Mouse (Mus musculus) layer of hippocampus, adult 2 months (tissue): ENCODE results near the gene Kank1. TPM values are rescaled to one million over a fixed set of nuclear protein-coding genes. Genes with fewer than 3 reads are reported as not detected.

Experiments used
- DNase-seq, 2 experiments: peaks; one replicate each; pipeline ENCODE4 v3.0.0; 2022; ENCODE audit warnings: low spot score in 2 of 2
- H3K27ac ChIP-seq: fragments of 200-600 bp; 2 replicates; pipeline ENCODE4 v1.8.1; 2022
- H3K4me3 ChIP-seq: fragments of 200-600 bp; 2 replicates; pipeline ENCODE4 v1.8.1; 2022; ENCODE audit warnings: mild to moderate bottlenecking
- CTCF ChIP-seq: fragments of 200-600 bp; conservative IDR thresholded peaks from 2 replicates; pipeline ENCODE4 v1.8.1; 2022; ENCODE audit warnings: antibody characterized with exemption, mild to moderate bottlenecking, moderate library complexity
- total RNA-seq, 2 experiments: library from RNA; stranded (reverse); gene quantifications; 2 replicates each; pipeline ENCODE4 v1.2.3; 2021

Kank1 gene
- total RNA-seq, 2 experiments from 2014 or later = 18.5 to 20.1 TPM

GRCm38 (mm10) chr19:25301189-25301588, 64.4 kb downstream of the Kank1 start:
- Histone ChIP-seq H3K27ac (no peak overlapping the region), H3K4me3 (no peak overlapping the region)
- no peak for DNase-seq
- TF ChIP-seq CTCF = no peak

DNA sequence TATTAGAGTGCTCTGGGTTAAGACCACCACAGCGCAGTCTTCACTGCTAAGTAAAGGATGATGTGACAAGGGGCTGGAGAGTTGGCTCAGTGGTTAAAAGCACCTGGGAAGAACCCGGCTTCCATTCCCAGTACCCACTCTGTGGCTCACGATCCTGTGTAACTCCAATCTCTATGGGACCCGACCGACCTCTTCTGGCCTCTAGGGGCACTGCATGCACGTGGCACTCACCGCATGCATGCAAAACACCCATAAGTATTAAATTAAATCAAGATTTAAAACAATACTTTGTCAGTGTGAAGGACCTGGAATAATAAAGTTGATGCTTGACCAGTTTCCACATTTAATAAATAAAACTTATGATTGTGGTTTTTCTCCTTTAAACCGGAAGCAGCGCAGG, 69.5 kb downstream of the Kank1 start:
- no peak for DNase-seq

GRCm38 (mm10) chr19:25308156-25308555, 71.4 kb downstream of the Kank1 start:
- DNase-seq = no peak
- no peak overlapping the region for H3K4me3 ChIP-seq
- no peak overlapping the region for H3K27ac ChIP-seq
- TF ChIP-seq CTCF = no peak

More for the DNA sequence above, 69.5 kb downstream of the Kank1 start:
- H3K4me3 ChIP-seq = no peak overlapping the region
- H3K27ac ChIP-seq = no peak overlapping the region
- TF ChIP-seq CTCF = peak; percentile 61

GRCm38 (mm10) chr19:25308763-25309162, 72.0 kb downstream of the Kank1 start:
- H3K27ac ChIP-seq = no peak overlapping the region
- no peak for TF ChIP-seq CTCF
- no peak overlapping the region for H3K4me3 ChIP-seq
- DNase-seq = no peak

- H3K27ac ChIP-seq = no peak overlapping the region
- no peak for TF ChIP-seq CTCF
- H3K4me3 ChIP-seq = no peak overlapping the region
- DNase-seq = no peak
Measured at GRCm38 (mm10) chr19:25310989-25311388, 74.2 kb downstream of the Kank1 start.

DNA sequence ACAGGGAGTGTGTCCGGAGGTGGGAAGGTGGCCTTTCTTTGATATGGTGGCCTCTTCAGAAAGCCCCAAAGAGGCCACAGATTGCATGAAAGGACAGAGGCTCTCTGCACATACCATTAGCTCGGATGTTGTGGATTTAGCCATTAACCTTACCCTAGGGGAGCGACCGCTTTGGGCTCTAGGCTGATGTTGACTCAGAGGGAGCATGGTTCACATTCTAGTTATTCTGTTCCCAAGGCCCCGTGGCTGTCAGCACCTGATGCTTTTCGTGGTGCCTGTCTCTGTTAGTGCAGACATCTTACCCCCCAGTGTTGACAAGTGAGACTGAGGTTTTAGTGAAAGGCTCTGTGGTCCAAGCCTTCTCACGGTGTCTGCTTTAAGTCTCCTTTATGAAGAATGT, 74.9 kb downstream of the Kank1 start:
- TF ChIP-seq CTCF = no peak

DNA sequence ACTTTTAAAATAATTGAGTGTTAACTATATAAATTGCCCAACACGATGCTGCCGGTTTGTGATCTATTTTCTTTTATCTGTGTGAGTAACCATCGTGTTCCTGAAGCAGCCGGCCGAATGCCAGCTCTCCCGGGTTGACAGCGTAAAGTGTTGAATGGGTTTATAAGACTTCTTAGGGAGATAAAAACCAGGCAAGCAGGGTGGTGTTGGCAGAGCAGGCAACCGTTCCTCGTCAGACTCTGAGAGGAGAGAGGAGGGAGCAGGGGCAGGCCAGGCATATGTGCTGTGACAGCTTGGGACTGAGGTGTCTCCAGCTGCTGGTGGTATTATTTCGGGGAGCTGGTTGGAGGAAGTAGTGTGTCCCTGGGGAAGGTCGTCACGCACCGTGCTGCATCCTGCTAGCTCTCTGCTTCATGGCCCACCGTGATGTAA, 78.7 kb downstream of the Kank1 start:
- DNase-seq = peak in 1 of 2 experiments; percentile 8
- no peak for TF ChIP-seq CTCF
- Histone ChIP-seq H3K27ac (no peak overlapping the region), H3K4me3 (no peak overlapping the region)

More for the DNA sequence above, 74.9 kb downstream of the Kank1 start:
- H3K4me3 ChIP-seq = no peak overlapping the region
- no peak for DNase-seq
- H3K27ac ChIP-seq = no peak overlapping the region

DNA sequence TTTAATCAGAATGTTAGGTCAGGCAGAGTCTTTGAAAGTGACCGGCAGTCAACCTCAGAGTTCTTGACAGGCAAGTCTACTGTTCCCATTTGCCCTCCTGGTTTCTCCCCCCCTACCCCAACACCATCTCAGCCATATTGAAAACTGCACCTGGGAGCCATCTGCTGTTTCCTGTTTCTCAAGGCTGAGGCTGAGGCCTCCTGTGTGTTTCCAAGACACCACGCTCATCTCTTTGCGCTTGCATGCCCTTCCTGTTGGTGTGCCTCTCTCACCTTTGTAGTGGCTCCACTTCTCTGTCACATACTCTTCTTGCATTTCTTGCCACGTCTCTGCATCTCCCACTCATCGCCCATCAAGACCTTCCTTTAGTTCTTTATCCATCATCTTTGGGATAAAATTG, 79.2 kb downstream of the Kank1 start:
- TF ChIP-seq CTCF = no peak
- DNase-seq = no peak

DNA sequence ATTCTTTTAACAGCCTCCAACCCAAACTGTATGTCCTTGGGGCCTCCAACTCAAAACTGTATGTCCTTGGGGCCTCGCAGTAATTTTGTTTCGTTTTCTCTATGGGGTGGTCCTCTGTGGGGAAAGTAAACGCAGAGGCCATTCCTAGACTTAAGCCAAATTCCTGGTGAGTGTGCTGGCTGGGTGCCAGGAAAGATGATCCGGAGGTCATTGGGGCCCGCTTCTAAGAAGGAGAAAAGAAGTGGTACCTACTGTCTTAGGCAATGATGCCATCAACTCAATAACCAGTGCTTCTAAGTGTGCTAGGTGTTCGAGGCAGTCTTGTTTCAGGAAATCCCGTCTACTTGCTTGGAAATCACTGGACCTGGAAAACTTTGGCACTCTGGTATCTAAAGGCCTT, 87.5 kb downstream of the Kank1 start:
- no peak for TF ChIP-seq CTCF
- H3K27ac ChIP-seq = no peak overlapping the region
- no peak for DNase-seq

More for the DNA sequence above, 79.2 kb downstream of the Kank1 start:
- no peak overlapping the region for H3K27ac ChIP-seq
- H3K4me3 ChIP-seq = no peak overlapping the region

GRCm38 (mm10) chr19:25325113-25326001, 88.6 kb downstream of the Kank1 start:
- Histone ChIP-seq H3K4me3 (no peak overlapping the region), H3K27ac (peak overlapping the region; percentile 24; the same call in 1 of the 2 replicates)
- peak in 1 of 2 experiments; percentile 24 for DNase-seq
- no peak for TF ChIP-seq CTCF

More for the DNA sequence above, 87.5 kb downstream of the Kank1 start:
- no peak overlapping the region for H3K4me3 ChIP-seq

- peak overlapping the region; percentile 24; the same call in 1 of the 2 replicates for H3K27ac ChIP-seq
- H3K4me3 ChIP-seq = no peak overlapping the region
- DNase-seq = no peak
- TF ChIP-seq CTCF = no peak
Measured at GRCm38 (mm10) chr19:25326002-25326300, 89.2 kb downstream of the Kank1 start.

DNA sequence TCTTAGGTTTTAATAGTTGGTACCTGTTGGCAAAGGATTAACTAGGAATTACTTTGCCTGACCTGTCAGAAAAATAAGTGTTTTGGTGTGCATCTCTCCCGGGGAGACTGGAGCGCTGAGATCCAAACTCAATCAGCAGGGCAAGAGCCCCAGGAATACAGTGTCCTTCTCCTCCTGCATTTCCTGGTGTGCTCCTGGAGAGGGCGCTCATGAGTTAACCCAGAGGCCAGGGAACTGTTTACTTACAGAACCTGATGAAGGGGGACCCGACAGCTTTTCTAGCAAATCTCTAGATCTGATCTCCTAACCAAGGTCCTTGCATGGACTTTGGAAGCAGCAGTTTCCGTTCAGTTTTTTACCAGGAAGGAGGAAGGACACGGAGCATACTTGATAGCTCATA, 90.9 kb downstream of the Kank1 start:
- H3K27ac ChIP-seq = no peak overlapping the region
- peak; percentile 50 for TF ChIP-seq CTCF
- no peak overlapping the region for H3K4me3 ChIP-seq
- DNase-seq = no peak

- peak; percentile 29 to 72 for DNase-seq
- H3K27ac ChIP-seq = no peak overlapping the region
- no peak overlapping the region for H3K4me3 ChIP-seq
- peak; percentile 86 for TF ChIP-seq CTCF
Measured at GRCm38 (mm10) chr19:25334360-25334759, 97.6 kb downstream of the Kank1 start.

DNA sequence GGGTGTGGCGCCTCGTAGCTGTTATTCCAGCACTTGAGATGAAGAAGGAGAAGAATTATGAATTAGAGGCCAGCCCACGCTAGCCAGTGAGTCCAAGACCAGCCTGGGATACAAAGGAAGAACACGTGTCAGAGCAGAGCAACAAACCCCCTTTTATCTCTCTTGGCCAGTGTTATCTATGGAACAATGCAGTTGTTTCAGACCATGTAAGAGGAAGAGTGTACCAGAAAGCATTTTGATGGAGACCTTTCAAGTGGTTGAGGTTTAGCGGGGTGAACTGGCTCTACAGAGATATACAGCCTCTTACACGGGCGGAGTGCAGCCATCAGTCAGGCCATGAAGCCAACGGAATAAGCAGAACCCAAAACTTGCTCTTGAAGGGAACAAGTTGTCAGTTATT, 100.0 kb downstream of the Kank1 start:
- DNase-seq = no peak
- no peak for TF ChIP-seq CTCF
- Histone ChIP-seq H3K27ac (no peak overlapping the region), H3K4me3 (no peak overlapping the region)
